19 mouse cellular contexts compared by ENCODE assay signal in genomic region chr1:184559543-184559942, GRCm38 (mm10).
DNase-seq lines count a peak whose midpoint lies in the region; ATAC-seq and TF ChIP-seq lines count a peak whose summit lies in the region.
"Had no signal": no experiment of that assay in that cellular context is flagged by ENCODE, and none has a peak within 500 bp of the region (broad histone marks: within the 10 kb centered on the region; RNA-seq: fewer than 3 reads in every experiment).

No protein-coding gene starts in this region.

- peak; percentile 60 to 70 for DNase-seq in cerebellum, postnatal 10 days
- DNase-seq in cerebellum, adult 9-11 months = no peak
- peak; percentile 24 for DNase-seq in hindbrain, postnatal 0 days (ENCODE audit: low spot score)
- no peak for DNase-seq in hindbrain, embryonic 10.5 days (ENCODE audit: low spot score)
- DNase-seq in right cerebral cortex, postnatal 14 days = peak; percentile 24
- DNase-seq in right cerebral cortex, postnatal 36 days (ENCODE audit: low spot score in 2 of 2) = no peak
- no peak for DNase-seq in embryo, embryonic 10.5 days (ENCODE audit: low spot score)
- DNase-seq in embryo, embryonic 9.5 days (ENCODE audit: extremely low spot score) = no peak
- DNase-seq: cerebellum, adult 11 months; gastrocnemius, postnatal 14 days; liver, embryonic 13.5 days; thymus, postnatal 14 days had no signal

- no peaks in the 10 kb centered on the region for H3K27me3 ChIP-seq in hindbrain, postnatal 0 days (ENCODE audit: insufficient read depth, low read length)
- no peaks in the 10 kb centered on the region for H3K27me3 ChIP-seq in hindbrain, embryonic 10.5 days (ENCODE audit: insufficient read depth, poor library complexity, severe bottlenecking)
- H3K27me3 ChIP-seq: embryonic facial prominence, embryonic 13.5 days; limb, embryonic 12.5 days; liver, embryonic 13.5 days; midbrain, embryonic 15.5 days had no signal

- H3K27ac ChIP-seq in hindbrain, postnatal 0 days = no peak overlapping the region
- H3K27ac ChIP-seq in hindbrain, embryonic 10.5 days = no peak overlapping the region
- H3K27ac ChIP-seq: embryonic facial prominence, embryonic 13.5 days; hindbrain, embryonic 14.5 days; kidney, embryonic 15.5 days; limb, embryonic 12.5 days; liver, embryonic 13.5 days; midbrain, embryonic 15.5 days; stomach, postnatal 0 days had no signal

- H3K4me3 ChIP-seq in hindbrain, postnatal 0 days (ENCODE audit: low read length) = no peak overlapping the region
- no peak overlapping the region for H3K4me3 ChIP-seq in hindbrain, embryonic 10.5 days
- H3K4me3 ChIP-seq: embryonic facial prominence, embryonic 13.5 days; kidney, embryonic 15.5 days; limb, embryonic 12.5 days; liver, embryonic 13.5 days; midbrain, embryonic 15.5 days had no signal

- no peaks in the 10 kb centered on the region for H3K36me3 ChIP-seq in hindbrain, postnatal 0 days (ENCODE audit: insufficient read depth, low read length)
- no peaks in the 10 kb centered on the region for H3K36me3 ChIP-seq in hindbrain, embryonic 10.5 days
- H3K36me3 ChIP-seq: embryonic facial prominence, embryonic 13.5 days; kidney, embryonic 15.5 days; limb, embryonic 12.5 days; liver, embryonic 13.5 days; midbrain, embryonic 15.5 days had no signal

- ATAC-seq in hindbrain, postnatal 0 days = no peak
- ATAC-seq: intestine, embryonic 16.5 days; midbrain, embryonic 15.5 days had no signal

- no peaks in the 10 kb centered on the region for H3K4me1 ChIP-seq in hindbrain, postnatal 0 days (ENCODE audit: insufficient read depth, low read length)
- no peaks in the 10 kb centered on the region for H3K4me1 ChIP-seq in hindbrain, embryonic 10.5 days (replicated peaks)
- H3K4me1 ChIP-seq: embryonic facial prominence, embryonic 13.5 days; kidney, embryonic 15.5 days; limb, embryonic 12.5 days; liver, embryonic 13.5 days; midbrain, embryonic 15.5 days had no signal

- 58% methylated on average over 7 of the region's 7 CpGs for WGBS in hindbrain, postnatal 0 days
- 71% methylated on average over 7 of the region's 7 CpGs for WGBS in hindbrain, embryonic 10.5 days

- H3K9me3 ChIP-seq in hindbrain, postnatal 0 days (ENCODE audit: low read length) = no peaks in the 10 kb centered on the region
- H3K9me3 ChIP-seq in hindbrain, embryonic 10.5 days = no peaks in the 10 kb centered on the region
- H3K9me3 ChIP-seq: embryonic facial prominence, embryonic 13.5 days; kidney, embryonic 15.5 days; limb, embryonic 12.5 days; liver, embryonic 13.5 days; midbrain, embryonic 15.5 days had no signal

- H3K4me2 ChIP-seq in hindbrain, postnatal 0 days (ENCODE audit: low read depth, low read length) = no peak overlapping the region
- H3K4me2 ChIP-seq: embryonic facial prominence, embryonic 13.5 days; hindbrain, embryonic 14.5 days; kidney, embryonic 15.5 days; limb, embryonic 12.5 days; liver, embryonic 13.5 days; midbrain, embryonic 15.5 days had no signal

- H3K9ac ChIP-seq in hindbrain, postnatal 0 days (replicated peaks; ENCODE audit: low read length) = no peak overlapping the region
- H3K9ac ChIP-seq: embryonic facial prominence, embryonic 13.5 days; hindbrain, embryonic 14.5 days; kidney, embryonic 15.5 days; limb, embryonic 12.5 days; liver, embryonic 13.5 days; midbrain, embryonic 15.5 days had no signal

- TF ChIP-seq CTCF in hindbrain, postnatal 0 days (IDR thresholded peaks at IDR 0.05; ENCODE audit: low read depth) = no peak

Comparison
In these comparisons a context has a peak if more than half of its experiments do, and no peak if none do; other contexts are left out.
1. DNase-seq: peak in cerebellum, postnatal 10 days (2 of 2), hindbrain, postnatal 0 days (single experiment) and right cerebral cortex, postnatal 14 days (single experiment); none in cerebellum, adult 9-11 months (single experiment), hindbrain, embryonic 10.5 days (single experiment), right cerebral cortex, postnatal 36 days (0 of 2), embryo, embryonic 10.5 days (single experiment) and embryo, embryonic 9.5 days (single experiment).